ENCODE assay signal across 8 mouse cellular contexts in the genomic region with DNA sequence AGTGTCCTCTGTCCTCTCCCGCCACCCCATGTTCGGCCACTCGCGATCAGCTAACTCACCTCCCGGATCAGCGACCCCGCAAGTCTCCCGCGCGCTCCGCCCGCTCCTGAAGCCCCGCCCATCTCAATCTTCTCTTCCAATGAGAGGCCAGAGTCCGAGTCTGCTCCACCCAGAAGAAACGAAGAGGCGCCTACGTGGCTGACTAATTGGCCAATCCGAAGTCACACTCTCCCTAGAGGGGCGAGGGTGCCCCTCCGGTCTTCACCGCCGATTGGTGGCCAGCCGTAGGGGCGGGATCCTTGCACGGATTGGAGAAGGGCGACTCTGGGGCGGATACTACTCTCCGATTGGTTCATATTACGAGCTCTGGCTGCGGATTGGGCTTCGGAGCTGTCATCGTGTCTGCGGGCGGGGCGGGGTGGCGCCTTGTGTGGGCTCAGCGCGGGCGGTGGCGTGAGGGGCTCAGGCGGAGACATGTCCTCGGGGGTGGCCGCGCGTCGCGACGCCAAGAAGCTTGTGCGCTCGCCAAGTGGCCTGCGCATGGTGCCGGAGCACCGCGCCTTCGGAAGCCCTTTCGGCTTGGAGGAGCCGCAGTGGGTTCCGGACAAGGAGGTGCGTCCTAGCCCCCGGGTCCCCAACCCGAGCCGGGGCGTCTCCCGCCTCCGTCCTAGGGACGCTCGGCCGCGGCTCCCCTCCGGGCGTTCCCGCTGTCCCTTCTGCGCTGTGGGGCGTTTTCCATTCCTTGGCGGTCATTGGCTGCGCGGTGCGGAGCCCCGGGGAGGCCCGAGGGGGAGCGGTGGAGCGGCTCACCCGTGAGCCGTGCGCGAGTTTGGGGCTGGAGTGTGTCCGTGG. TPM values are rescaled to one million over a fixed set of nuclear protein-coding genes. Genes with fewer than 3 reads are reported as not detected.
DNase-seq lines count a peak whose midpoint lies in the region; ATAC-seq and TF ChIP-seq lines count a peak whose summit lies in the region.

Xrcc3 (minus strand) TSS at position 108 of the 852 bp plus-strand sequence.
Zfyve21 (plus strand) TSS at position 405 of the 852 bp plus-strand sequence.

- no peaks in the 10 kb centered on the region for H3K27me3 ChIP-seq in Patski
- 0 out of 2 replicates have a peak, but pooled peaks cover 3% of the 10 kb centered on the region for H3K27me3 ChIP-seq in hindbrain, embryonic 13.5 days

- in situ Hi-C loops in Patski (cut with MboI; ENCODE audit: low pct_unique_long_range_greater_than_20kb), result no loop called here

- CTCF ChIA-PET in Patski (lab: Charles Lee), result no interaction called here

- POLR2A ChIA-PET in Patski (lab: Charles Lee), result no interaction called here

- peak; percentile 81 for DNase-seq in Patski (ENCODE audit: low read depth, low spot score)
- peak; percentile 97 for DNase-seq in cerebellum, postnatal 14 days
- DNase-seq in frontal cortex, postnatal 14 days (ENCODE audit: low spot score in 2 of 2), result peak; percentile 97 to 99
- DNase-seq in layer of hippocampus, postnatal 25 days (ENCODE audit: extremely low spot score in 1 of 2, low spot score in 1 of 2), result peak; percentile 79 to 87
- peak; percentile 99 for DNase-seq in lung, postnatal 25 days (ENCODE audit: low spot score)
- peak; percentile 99 for DNase-seq in retina, embryonic 14.5 days (ENCODE audit: low spot score)
- DNase-seq in thymus, postnatal 4 days, result peak; percentile 95

- peak within 1 kb of the TSS; percentile 89 for H3K4me2 ChIP-seq in hindbrain, embryonic 13.5 days

- H3K36me3 ChIP-seq in hindbrain, embryonic 13.5 days, result peaks cover 3% of the 10 kb centered on the region

- peak within 1 kb of the TSS; percentile 89 for H3K27ac ChIP-seq in hindbrain, embryonic 13.5 days

- peak within 1 kb of the TSS; percentile 75 for H3K4me3 ChIP-seq in hindbrain, embryonic 13.5 days

- ATAC-seq in Patski, result peak; percentile 94
- ATAC-seq in hindbrain, embryonic 13.5 days (ENCODE audit: low FRiP score), result peak; percentile 100

- peak within 1 kb of the TSS; percentile 80 for H3K9ac ChIP-seq in hindbrain, embryonic 13.5 days

- no peaks in the 10 kb centered on the region for H3K9me3 ChIP-seq in hindbrain, embryonic 13.5 days

- no peak for TF ChIP-seq CTCF in Patski (IDR thresholded peaks at IDR 0.05)

- peaks cover 52% of the 10 kb centered on the region for H3K4me1 ChIP-seq in hindbrain, embryonic 13.5 days (replicated peaks)

- WGBS in hindbrain, embryonic 13.5 days, result under 1% methylated on average over 87 of the region's 87 CpGs

RNA-seq across cellular contexts. Expression of gene Xrcc3, which starts in this region (rescaled TPM):
- 4.1 TPM for polyA plus RNA-seq in Patski (2021)
- polyA plus RNA-seq in hindbrain, embryonic 13.5 days (2015; fragmentation: Nextera tagmentation; extraction: Ambion mirVana), result 3.1 and 3.6 TPM in 2 replicates
- total RNA-seq in layer of hippocampus, postnatal 25 days (2021), result 1 to 10 TPM; 4.2 to 4.6 TPM

RNA-seq across cellular contexts. Expression of gene Zfyve21, which starts in this region (rescaled TPM):
- 42.1 TPM for polyA plus RNA-seq in Patski (2021)
- polyA plus RNA-seq in hindbrain, embryonic 13.5 days (2015; fragmentation: Nextera tagmentation; extraction: Ambion mirVana), result 38.4 and 42.9 TPM in 2 replicates
- total RNA-seq in layer of hippocampus, postnatal 25 days (2021), result 10 to 100 TPM; 21.6 to 21.7 TPM

Comparison
In these comparisons a context has a peak if more than half of its experiments do, and no peak if none do; other contexts are left out.
1. Peak in every context shown above with its lines: DNase-seq, ATAC-seq, H3K4me3 ChIP-seq and H3K27ac ChIP-seq.